Mouse (Mus musculus): ENCODE data around the gene Tsr2.

Gene Tsr2

GRCm38 (mm10) chrX:151046777-151047430 lies 49.4 kb downstream of the Tsr2 start:
- peak; percentile 35 for DNase-seq (ENCODE audit: low spot score)

- DNase-seq (ENCODE audit: low spot score): no peak
Measured at GRCm38 (mm10) chrX:151046321-151046720, 50.0 kb downstream of the Tsr2 start.

- no peak for DNase-seq (ENCODE audit: low spot score)
Measured at GRCm38 (mm10) chrX:151045850-151046249, 50.5 kb downstream of the Tsr2 start, which contains the start of gene Fgd1. TSS of gene Fgd1 (plus strand) at chrX:151046150.

GRCm38 (mm10) chrX:151041223-151041622 lies 55.1 kb downstream of the Tsr2 start:
- DNase-seq (ENCODE audit: low spot score): no peak
